Mouse (Mus musculus) liver, embryonic 14.5 days (tissue): ENCODE results near the gene Usf3.

Experiments used
- CTCF ChIP-seq: IDR thresholded peaks from 2 replicates; pipeline ENCODE4 v1.5.1; 2016; ENCODE audit warnings: antibody characterized with exemption, low read depth, control low read depth
- EP300 ChIP-seq: IDR thresholded peaks from 2 replicates; pipeline ENCODE4 v1.6.1; 2016; ENCODE audit warnings: antibody characterized with exemption, low read depth

- TF ChIP-seq CTCF (no peak), EP300 (no peak)
These were observed 48.3 kb upstream of the Usf3 start for GRCm38 (mm10) chr16:44124713-44125112.
